Mouse (Mus musculus) myocyte (in vitro differentiated cells): Measurements from ENCODE around the gene Golim4.

Experiments
- CEBPB ChIP-seq: IDR thresholded peaks from 2 replicates; pipeline ENCODE4 v1.6.1; 2011; ENCODE audit warnings: mild to moderate bottlenecking, moderate library complexity; ENCODE audit not compliant: poor library complexity, insufficient read depth, severe bottlenecking
- E2F4 ChIP-seq: IDR thresholded peaks from one replicate; pipeline ENCODE4 v1.6.1; 2011; ENCODE audit warnings: mild to moderate bottlenecking, control low read depth, moderate library complexity; ENCODE audit not compliant: insufficient read depth
- MAX ChIP-seq: IDR thresholded peaks from one replicate; pipeline ENCODE4 v1.6.1; 2011; ENCODE audit warnings: low read depth, mild to moderate bottlenecking, control low read depth
- MYOD1 ChIP-seq, 3 experiments: IDR thresholded peaks; one replicate each; pipeline ENCODE4 v1.6.1; 2011; ENCODE audit warnings: control low read depth in 2 of 3, low read depth in 2 of 3, mild to moderate bottlenecking in 2 of 3, moderate library complexity in 1 of 3; ENCODE audit not compliant: insufficient read length in 2 of 3, control insufficient read depth in 1 of 3
- MYOG ChIP-seq, 3 experiments: IDR thresholded peaks; one replicate each; pipeline ENCODE4 v1.6.1; 2011; ENCODE audit warnings: control low read depth in 2 of 3, low read depth in 2 of 3, mild to moderate bottlenecking in 2 of 3; ENCODE audit not compliant: insufficient read length in 2 of 3, control insufficient read depth in 1 of 3, insufficient read depth in 1 of 3
- POLR2A ChIP-seq: IDR thresholded peaks from one replicate; pipeline ENCODE4 v1.6.1; 2011; ENCODE audit warnings: low read depth, mild to moderate bottlenecking, control low read depth, moderate library complexity; ENCODE audit not compliant: insufficient read length
- POLR2AphosphoS2 ChIP-seq: IDR thresholded peaks from one replicate; pipeline ENCODE4 v1.6.1; 2011; ENCODE audit warnings: low read depth, control low read depth; ENCODE audit not compliant: insufficient read length
- REST ChIP-seq: IDR thresholded peaks from one replicate; pipeline ENCODE4 v1.6.1; 2011; ENCODE audit warnings: mild to moderate bottlenecking, control low read depth, moderate library complexity; ENCODE audit not compliant: insufficient read depth, insufficient read length
- SRF ChIP-seq: IDR thresholded peaks from one replicate; pipeline ENCODE4 v1.6.1; 2011; ENCODE audit warnings: low read depth; ENCODE audit not compliant: control insufficient read depth, insufficient read length
- TCF12 ChIP-seq: IDR thresholded peaks from one replicate; pipeline ENCODE4 v1.6.1; 2011; ENCODE audit warnings: mild to moderate bottlenecking, control low read depth; ENCODE audit not compliant: poor library complexity, insufficient read depth, severe bottlenecking
- USF1 ChIP-seq: IDR thresholded peaks from one replicate; pipeline ENCODE4 v1.6.1; 2011; ENCODE audit warnings: low read depth, mild to moderate bottlenecking, control low read depth, moderate library complexity

DNA sequence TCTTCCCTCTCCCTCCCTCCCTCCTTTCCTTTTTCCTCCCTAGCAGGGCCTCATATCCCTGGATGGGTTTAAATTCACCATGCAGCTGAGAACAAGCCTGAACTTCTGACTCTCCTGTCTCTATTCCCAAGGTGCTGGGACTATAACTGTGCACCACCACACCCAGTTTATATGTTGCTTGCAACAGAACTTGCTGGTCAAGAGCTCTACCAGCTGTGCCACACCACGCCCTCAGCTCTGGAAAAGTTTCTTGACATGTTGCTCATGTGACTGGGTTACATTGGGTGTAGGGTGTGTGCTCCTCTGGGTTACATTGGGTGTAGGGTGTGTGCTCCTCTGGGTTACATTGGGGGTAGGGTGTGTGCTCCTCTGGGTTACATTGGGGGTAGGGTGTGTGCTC is 75.2 kb downstream of the Golim4 start:
- TF ChIP-seq MYOG (IDR thresholded peaks at IDR 0.05; ENCODE audit: control insufficient read depth in 1 of 3, insufficient read depth in 1 of 3, insufficient read length in 2 of 3, low read depth in 2 of 3) (peak in 1 of 3 experiments; percentile 45), SRF (no peak), POLR2A (no peak), TCF12 (no peak), USF1 (no peak), POLR2AphosphoS2 (no peak), MAX (no peak), E2F4 (no peak), MYOD1 (IDR thresholded peaks at IDR 0.05; ENCODE audit: control insufficient read depth in 1 of 3, insufficient read length in 2 of 3, low read depth in 2 of 3) (peak in 1 of 3 experiments; percentile 7), REST (no peak), CEBPB (no peak)
